Mouse (Mus musculus): ENCODE results near the gene Vav3. TPM values are rescaled to one million over a fixed set of nuclear protein-coding genes. Genes with fewer than 3 reads are reported as not detected.

The Vav3 gene
- total and polyA plus RNA-seq, 3 experiments: 1.7 to 5.0 (median 4.4) TPM

DNA sequence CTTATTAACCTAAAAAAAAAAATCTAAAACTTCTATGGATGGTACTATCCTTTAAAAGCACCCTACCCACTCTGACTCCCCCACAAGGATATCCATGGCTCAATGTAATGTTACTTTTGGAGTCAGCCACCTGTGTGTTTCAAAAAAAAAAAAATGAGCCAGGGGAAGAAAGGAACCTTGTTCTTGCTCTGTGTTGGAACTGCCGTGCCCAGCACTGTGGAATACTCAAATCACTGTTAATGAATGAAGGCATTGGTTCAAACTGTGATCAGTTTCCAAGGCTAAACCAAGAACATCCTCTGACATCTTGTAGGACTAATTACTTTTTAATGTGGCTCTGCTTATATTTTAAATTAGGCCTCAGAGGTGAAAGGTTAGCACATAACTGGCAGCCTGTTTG, 282.4 kb downstream of the Vav3 start:
- Histone ChIP-seq H3K27me3 (ENCODE audit: control insufficient read depth, insufficient read depth, low read length) (no peaks in the 10 kb centered on the region), H3K4me1 (ENCODE audit: control insufficient read depth, insufficient read depth, low read length) (no peaks in the 10 kb centered on the region; the same call in 1 of the 2 replicates), H3K4me3 (no peak overlapping the region), H3K79me2 (replicated peaks; ENCODE audit: control insufficient read depth, insufficient read depth, low read length) (no peaks in the 10 kb centered on the region), H3K9ac (ENCODE audit: low read depth, low read length) (no peak overlapping the region), H3K27ac (no peak overlapping the region), H3K36me3 (ENCODE audit: control insufficient read depth, insufficient read depth, low read length) (no peaks in the 10 kb centered on the region)
- DNase-seq: no peak
- intact Hi-C loops (cut with DNase I): no loop called here
- TF ChIP-seq CTCF (IDR thresholded peaks at IDR 0.05) (no peak), EP300 (IDR thresholded peaks at IDR 0.05; ENCODE audit: insufficient read depth, low read depth, low read length) (no peak), POLR2A (IDR thresholded peaks at IDR 0.05; ENCODE audit: insufficient read depth, low read depth, low read length) (no peak)
- WGBS: 93% methylated on average over 1 of the region's 1 CpGs

DNA sequence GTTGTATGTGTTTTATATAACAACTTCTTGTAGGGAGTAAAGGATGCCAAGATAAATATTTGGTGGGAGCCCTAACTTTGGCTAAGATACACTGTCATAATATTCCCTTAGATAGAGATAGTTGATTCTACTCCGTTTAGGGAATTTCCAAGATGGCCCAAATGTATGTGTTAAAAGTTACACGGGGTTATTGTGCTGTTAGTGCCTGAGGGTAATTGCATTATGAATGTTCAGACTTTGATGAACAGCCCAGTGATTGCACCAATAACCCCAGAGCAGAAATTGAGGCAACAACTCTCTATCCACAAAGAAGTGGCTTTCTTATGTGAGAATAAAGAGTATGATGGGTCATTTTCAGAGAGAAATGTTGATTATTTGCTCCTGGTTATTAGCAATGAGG, 283.3 kb downstream of the Vav3 start:
- Histone ChIP-seq H3K27me3 (ENCODE audit: control insufficient read depth, insufficient read depth, low read length) (no peaks in the 10 kb centered on the region), H3K27ac (no peak overlapping the region), H3K4me1 (ENCODE audit: control insufficient read depth, insufficient read depth, low read length) (no peaks in the 10 kb centered on the region; the same call in 1 of the 2 replicates), H3K79me2 (replicated peaks; ENCODE audit: control insufficient read depth, insufficient read depth, low read length) (no peaks in the 10 kb centered on the region), H3K36me3 (ENCODE audit: control insufficient read depth, insufficient read depth, low read length) (no peaks in the 10 kb centered on the region), H3K4me3 (no peak overlapping the region), H3K9ac (ENCODE audit: low read depth, low read length) (no peak overlapping the region)
- TF ChIP-seq CTCF (IDR thresholded peaks at IDR 0.05): no peak
- no peak for TF ChIP-seq EP300 (IDR thresholded peaks at IDR 0.05; ENCODE audit: insufficient read depth, low read depth, low read length)
- no peak for TF ChIP-seq POLR2A (IDR thresholded peaks at IDR 0.05; ENCODE audit: insufficient read depth, low read depth, low read length)
- intact Hi-C loops (cut with DNase I): no loop called here
- WGBS: 51% methylated on average over 2 of the region's 2 CpGs
- no peak for DNase-seq

DNA sequence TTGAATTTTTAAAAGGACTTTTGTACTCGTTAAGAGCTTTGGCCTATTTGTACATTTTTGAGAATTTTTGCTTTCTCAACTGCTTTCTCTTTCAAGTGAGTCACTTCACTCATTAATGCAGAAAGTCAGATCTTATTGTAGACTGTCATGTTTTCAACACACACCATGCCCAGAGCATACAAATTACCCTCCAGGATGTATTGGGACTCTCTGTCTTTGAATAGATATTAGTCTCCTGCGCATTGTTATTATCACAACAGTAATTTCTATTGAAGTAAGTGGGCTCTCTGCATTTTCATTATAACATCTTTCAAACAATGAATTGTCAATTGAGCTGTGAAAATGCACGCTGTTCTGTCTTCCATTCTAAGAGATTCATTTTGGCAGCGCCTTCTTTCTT, 295.6 kb downstream of the Vav3 start:
- no peak overlapping the region for H3K9ac ChIP-seq (ENCODE audit: low read depth, low read length)
- peaks cover 3% of the 10 kb centered on the region; the same call in 1 of the 2 replicates for H3K36me3 ChIP-seq (ENCODE audit: control insufficient read depth, insufficient read depth, low read length)
- no peak overlapping the region for H3K4me3 ChIP-seq
- no peak for TF ChIP-seq EP300 (IDR thresholded peaks at IDR 0.05; ENCODE audit: insufficient read depth, low read depth, low read length)
- TF ChIP-seq POLR2A (IDR thresholded peaks at IDR 0.05; ENCODE audit: insufficient read depth, low read depth, low read length): no peak
- no peak for TF ChIP-seq CTCF (IDR thresholded peaks at IDR 0.05)
- no peaks in the 10 kb centered on the region for H3K79me2 ChIP-seq (replicated peaks; ENCODE audit: control insufficient read depth, insufficient read depth, low read length)
- no peak overlapping the region for H3K27ac ChIP-seq
- intact Hi-C loops (cut with DNase I): no loop called here
- no peaks in the 10 kb centered on the region for H3K4me1 ChIP-seq (ENCODE audit: control insufficient read depth, insufficient read depth, low read length)
- 89% methylated on average over 4 of the region's 4 CpGs for WGBS
- H3K27me3 ChIP-seq (ENCODE audit: control insufficient read depth, insufficient read depth, low read length): no peaks in the 10 kb centered on the region
- DNase-seq: no peak

DNA sequence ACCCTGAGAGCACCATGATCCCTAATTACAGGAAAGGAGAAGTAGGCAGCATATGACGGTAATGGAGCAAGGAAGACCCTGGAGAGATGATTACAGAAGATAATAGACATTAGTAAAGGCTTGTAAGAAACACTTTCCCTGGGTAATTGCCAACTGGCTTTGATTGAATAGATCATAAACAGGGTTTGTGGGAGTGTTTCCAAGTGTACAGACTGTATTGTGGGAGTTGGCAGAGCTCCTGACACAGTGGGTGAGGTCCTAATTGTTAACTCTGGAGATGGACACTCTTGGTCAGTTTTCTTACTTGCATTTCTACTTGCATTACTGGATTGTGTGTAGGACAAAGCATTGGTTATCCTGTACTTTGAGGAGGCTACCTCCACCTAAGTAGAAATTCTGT, 298.9 kb downstream of the Vav3 start:
- Histone ChIP-seq H3K27ac (no peak overlapping the region), H3K4me1 (ENCODE audit: control insufficient read depth, insufficient read depth, low read length) (no peaks in the 10 kb centered on the region), H3K79me2 (replicated peaks; ENCODE audit: control insufficient read depth, insufficient read depth, low read length) (no peaks in the 10 kb centered on the region), H3K27me3 (ENCODE audit: control insufficient read depth, insufficient read depth, low read length) (no peaks in the 10 kb centered on the region), H3K4me3 (no peak overlapping the region), H3K36me3 (ENCODE audit: control insufficient read depth, insufficient read depth, low read length) (peaks cover 3% of the 10 kb centered on the region; the same call in 1 of the 2 replicates), H3K9ac (ENCODE audit: low read depth, low read length) (no peak overlapping the region)
- no peak for TF ChIP-seq EP300 (IDR thresholded peaks at IDR 0.05; ENCODE audit: insufficient read depth, low read depth, low read length)
- TF ChIP-seq POLR2A (IDR thresholded peaks at IDR 0.05; ENCODE audit: insufficient read depth, low read depth, low read length): no peak
- no peak for TF ChIP-seq CTCF (IDR thresholded peaks at IDR 0.05)
- intact Hi-C loops (cut with DNase I): no loop called here
- peak in 1 of 2 experiments; percentile 5 for DNase-seq
- WGBS: 32% methylated on average over 1 of the region's 1 CpGs

DNA sequence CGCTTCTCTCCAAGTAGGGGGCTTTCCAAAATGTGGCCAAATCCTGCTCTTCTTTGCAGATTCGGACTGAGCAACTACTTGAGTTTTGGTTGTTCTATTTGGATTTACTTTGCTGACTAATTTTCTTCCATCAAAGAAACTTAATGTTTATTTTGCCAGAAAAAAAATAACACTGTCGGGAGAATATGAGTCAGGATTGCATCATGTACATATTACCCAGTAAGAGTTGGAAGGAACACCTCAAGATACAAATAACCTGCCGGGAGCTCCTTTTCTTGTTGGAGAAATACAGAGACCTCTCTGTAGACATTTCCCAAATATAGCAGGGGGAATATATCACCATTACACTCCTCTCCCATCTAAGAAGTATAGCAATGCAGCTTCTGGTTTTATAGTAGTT, 300.3 kb downstream of the Vav3 start:
- TF ChIP-seq EP300 (IDR thresholded peaks at IDR 0.05; ENCODE audit: insufficient read depth, low read depth, low read length): no peak
- TF ChIP-seq POLR2A (IDR thresholded peaks at IDR 0.05; ENCODE audit: insufficient read depth, low read depth, low read length): no peak
- no peak for TF ChIP-seq CTCF (IDR thresholded peaks at IDR 0.05)
- no peak for DNase-seq
- no peak overlapping the region for H3K27ac ChIP-seq

DNA sequence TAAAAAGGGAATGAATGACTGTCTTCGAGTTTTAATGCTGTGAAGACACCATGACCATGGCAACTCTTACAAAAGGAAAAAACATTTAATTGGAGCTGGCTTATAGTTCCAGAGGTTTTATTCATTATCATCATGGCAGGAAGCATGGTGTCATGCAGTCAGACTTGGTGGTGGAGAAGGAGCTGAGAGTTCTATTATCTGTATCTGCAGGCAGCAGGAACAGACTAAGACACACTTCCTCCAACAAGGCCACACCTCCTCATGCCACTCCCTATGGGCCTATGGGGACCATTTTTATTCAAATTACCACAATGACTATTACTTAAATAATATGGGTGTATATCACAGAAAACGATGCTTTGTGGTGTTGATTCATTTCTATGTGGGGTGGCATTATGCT, 307.8 kb downstream of the Vav3 start:
- H3K27ac ChIP-seq: no peak overlapping the region
- H3K9ac ChIP-seq (ENCODE audit: low read depth, low read length): no peak overlapping the region
- H3K36me3 ChIP-seq (ENCODE audit: control insufficient read depth, insufficient read depth, low read length): no peaks in the 10 kb centered on the region
- H3K79me2 ChIP-seq (replicated peaks; ENCODE audit: control insufficient read depth, insufficient read depth, low read length): no peaks in the 10 kb centered on the region
- no peak overlapping the region for H3K4me3 ChIP-seq
- H3K4me1 ChIP-seq (ENCODE audit: control insufficient read depth, insufficient read depth, low read length): no peaks in the 10 kb centered on the region
- no peak for DNase-seq
- TF ChIP-seq CTCF (IDR thresholded peaks at IDR 0.05): no peak
- no peak for TF ChIP-seq EP300 (IDR thresholded peaks at IDR 0.05; ENCODE audit: insufficient read depth, low read depth, low read length)
- TF ChIP-seq POLR2A (IDR thresholded peaks at IDR 0.05; ENCODE audit: insufficient read depth, low read depth, low read length): no peak
- no peaks in the 10 kb centered on the region for H3K27me3 ChIP-seq (ENCODE audit: control insufficient read depth, insufficient read depth, low read length)
- intact Hi-C loops (cut with DNase I): no loop called here
- 75% methylated on average over 2 of the region's 2 CpGs for WGBS

More for the DNA sequence above, 300.3 kb downstream of the Vav3 start:
- Histone ChIP-seq H3K4me3 (no peak overlapping the region), H3K4me1 (ENCODE audit: control insufficient read depth, insufficient read depth, low read length) (no peaks in the 10 kb centered on the region), H3K9ac (ENCODE audit: low read depth, low read length) (no peak overlapping the region), H3K79me2 (replicated peaks; ENCODE audit: control insufficient read depth, insufficient read depth, low read length) (no peaks in the 10 kb centered on the region), H3K36me3 (ENCODE audit: control insufficient read depth, insufficient read depth, low read length) (peaks cover 3% of the 10 kb centered on the region; the same call in 1 of the 2 replicates), H3K27me3 (ENCODE audit: control insufficient read depth, insufficient read depth, low read length) (no peaks in the 10 kb centered on the region)
- intact Hi-C loops (cut with DNase I): no loop called here
- 83% methylated on average over 4 of the region's 4 CpGs for WGBS
